Comparison of ENCODE assay signal across 20 mouse cellular contexts in the genomic region with DNA sequence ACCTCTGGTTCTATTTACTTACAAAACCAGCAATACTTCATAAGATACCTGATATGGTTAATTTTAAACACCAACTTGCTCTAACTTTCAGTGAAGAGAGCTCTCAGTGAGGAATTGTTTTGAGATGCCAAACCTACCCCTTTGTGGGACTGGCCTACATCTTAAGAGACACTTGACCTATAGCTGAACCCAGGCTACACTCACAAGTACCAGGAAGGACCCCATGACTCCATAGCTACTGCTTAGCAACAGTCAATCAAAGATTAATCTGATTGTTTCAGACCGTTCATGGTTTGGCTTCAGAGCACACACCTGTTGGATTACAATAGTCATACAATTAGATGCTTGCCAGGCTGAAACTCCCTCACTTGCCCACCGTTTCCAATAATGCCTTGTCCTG.
DNase-seq lines count a peak whose midpoint lies in the region; ATAC-seq and TF ChIP-seq lines count a peak whose summit lies in the region.
"Had no signal": no experiment of that assay in that cellular context is flagged by ENCODE, and none has a peak within 500 bp of the region (broad histone marks: within the 10 kb centered on the region; RNA-seq: fewer than 3 reads in every experiment).

No protein-coding gene starts in this region.

- H3K4me1 ChIP-seq in lung, embryonic 14.5 days (ENCODE audit: insufficient read depth): no peaks in the 10 kb centered on the region
- no peaks in the 10 kb centered on the region for H3K4me1 ChIP-seq in lung, postnatal 0 days (ENCODE audit: insufficient read depth, low read depth, low read length)
- H3K4me1 ChIP-seq in embryonic facial prominence, embryonic 14.5 days (ENCODE audit: control insufficient read depth, insufficient read depth, low read length): no peaks in the 10 kb centered on the region
- H3K4me1 ChIP-seq in thymus, adult 2 months (replicated peaks; ENCODE audit: control insufficient read depth, insufficient read depth, low read length): no peaks in the 10 kb centered on the region
- H3K4me1 ChIP-seq: embryonic facial prominence, embryonic 13.5 days; forebrain, embryonic 13.5 days; forebrain, embryonic 15.5 days had no signal

- peak; percentile 18 for DNase-seq in lung, embryonic 14.5 days
- DNase-seq in lung, postnatal 4 days: no peak
- DNase-seq in lung, postnatal 0 days (ENCODE audit: low spot score): peak; percentile 11
- no peak for DNase-seq in lung, postnatal 10 days
- no peak for DNase-seq in embryonic facial prominence, embryonic 14.5 days (ENCODE audit: low spot score)
- DNase-seq in lung, postnatal 36 days: peak; percentile 16
- DNase-seq in thymus, adult 2 months: no peak
- DNase-seq: adrenal gland, adult 2 months; adrenal gland, postnatal 10 days; adrenal gland, postnatal 25 days; cerebellum, adult 11 months; cerebellum, adult 18-20 months; cerebellum, adult 8-10 months; cerebellum, adult 9-11 months; cerebellum, postnatal 36 days; embryo, embryonic 11 days; forebrain, postnatal 0 days had no signal

- ATAC-seq in lung, embryonic 14.5 days (ENCODE audit: insufficient read depth): peak; percentile 74
- ATAC-seq in lung, postnatal 0 days: no peak
- ATAC-seq in embryonic facial prominence, embryonic 14.5 days (ENCODE audit: low read depth): peak; percentile 60; the same call in 1 of the 2 replicates
- ATAC-seq: forebrain, embryonic 13.5 days; forebrain, embryonic 15.5 days; forebrain, postnatal 0 days had no signal

- no peak overlapping the region for H3K9ac ChIP-seq in lung, embryonic 14.5 days
- no peak overlapping the region for H3K9ac ChIP-seq in lung, postnatal 0 days (replicated peaks; ENCODE audit: low read depth)
- no peak overlapping the region for H3K9ac ChIP-seq in embryonic facial prominence, embryonic 14.5 days (ENCODE audit: low read depth, low read length)
- H3K9ac ChIP-seq: embryonic facial prominence, embryonic 13.5 days; forebrain, embryonic 13.5 days; forebrain, embryonic 15.5 days; forebrain, postnatal 0 days had no signal

- H3K4me2 ChIP-seq in lung, embryonic 14.5 days: no peak overlapping the region
- no peak overlapping the region for H3K4me2 ChIP-seq in lung, postnatal 0 days (replicated peaks; ENCODE audit: low read depth, low read length)
- no peak overlapping the region for H3K4me2 ChIP-seq in embryonic facial prominence, embryonic 14.5 days (ENCODE audit: low read depth, low read length)
- H3K4me2 ChIP-seq: embryonic facial prominence, embryonic 13.5 days; forebrain, embryonic 13.5 days; forebrain, embryonic 15.5 days had no signal

- H3K9me3 ChIP-seq in lung, embryonic 14.5 days (ENCODE audit: low read depth, low read length): no peaks in the 10 kb centered on the region
- H3K9me3 ChIP-seq in lung, postnatal 0 days (ENCODE audit: low read length): no peaks in the 10 kb centered on the region
- no peaks in the 10 kb centered on the region for H3K9me3 ChIP-seq in embryonic facial prominence, embryonic 14.5 days (ENCODE audit: control insufficient read depth, low read length)
- H3K9me3 ChIP-seq: embryonic facial prominence, embryonic 13.5 days; forebrain, embryonic 13.5 days; forebrain, embryonic 15.5 days had no signal

- TF ChIP-seq POLR2A in thymus, adult 2 months (IDR thresholded peaks at IDR 0.05; ENCODE audit: control insufficient read depth, extremely low read depth, insufficient read depth, low read length, poor library complexity): no peak

- H3K27ac ChIP-seq in lung, embryonic 14.5 days (ENCODE audit: low read depth): no peak overlapping the region
- no peak overlapping the region for H3K27ac ChIP-seq in lung, postnatal 0 days (ENCODE audit: low read length)
- H3K27ac ChIP-seq in embryonic facial prominence, embryonic 14.5 days (replicated peaks; ENCODE audit: low read depth, low read length): no peak overlapping the region
- H3K27ac ChIP-seq in thymus, adult 2 months (ENCODE audit: control insufficient read depth, insufficient read depth, low read length): no peak overlapping the region
- H3K27ac ChIP-seq: embryonic facial prominence, embryonic 13.5 days; forebrain, embryonic 13.5 days; forebrain, embryonic 15.5 days had no signal

- no peak overlapping the region for H3K4me3 ChIP-seq in lung, embryonic 14.5 days (ENCODE audit: low read depth, low read length)
- H3K4me3 ChIP-seq in lung, postnatal 0 days (ENCODE audit: low read depth, low read length): no peak overlapping the region
- H3K4me3 ChIP-seq in embryonic facial prominence, embryonic 14.5 days (ENCODE audit: low read depth, low read length): no peak overlapping the region
- no peak overlapping the region for H3K4me3 ChIP-seq in thymus, adult 2 months (ENCODE audit: control insufficient read depth, insufficient read depth, low read length)
- H3K4me3 ChIP-seq: embryonic facial prominence, embryonic 13.5 days; forebrain, embryonic 13.5 days; forebrain, embryonic 15.5 days had no signal

- H3K27me3 ChIP-seq in lung, embryonic 14.5 days (ENCODE audit: insufficient read depth, low read length): no peaks in the 10 kb centered on the region
- H3K27me3 ChIP-seq in lung, postnatal 0 days (replicated peaks; ENCODE audit: insufficient read depth, low read length): no peaks in the 10 kb centered on the region
- no peaks in the 10 kb centered on the region for H3K27me3 ChIP-seq in embryonic facial prominence, embryonic 14.5 days (replicated peaks; ENCODE audit: control insufficient read depth, insufficient read depth, low read length)
- H3K27me3 ChIP-seq in thymus, adult 2 months (ENCODE audit: control insufficient read depth, insufficient read depth, low read length): no peaks in the 10 kb centered on the region
- H3K27me3 ChIP-seq: embryonic facial prominence, embryonic 13.5 days; forebrain, embryonic 13.5 days; forebrain, embryonic 15.5 days had no signal

- no peak for TF ChIP-seq CTCF in lung, embryonic 14.5 days (IDR thresholded peaks at IDR 0.05; ENCODE audit: low read depth)
- no peak for TF ChIP-seq CTCF in lung, postnatal 0 days (IDR thresholded peaks at IDR 0.05)
- no peak for TF ChIP-seq CTCF in thymus, adult 2 months (IDR thresholded peaks at IDR 0.05; ENCODE audit: borderline replicate concordance, control insufficient read depth, extremely low read depth, insufficient read depth, low read length, poor library complexity)

- no peaks in the 10 kb centered on the region for H3K36me3 ChIP-seq in lung, embryonic 14.5 days (ENCODE audit: insufficient read depth)
- H3K36me3 ChIP-seq in lung, postnatal 0 days (ENCODE audit: insufficient read depth, low read length): no peaks in the 10 kb centered on the region
- H3K36me3 ChIP-seq in embryonic facial prominence, embryonic 14.5 days (ENCODE audit: control insufficient read depth, insufficient read depth, low read length): no peaks in the 10 kb centered on the region
- H3K36me3 ChIP-seq in thymus, adult 2 months (ENCODE audit: control insufficient read depth, insufficient read depth, low read length): no peaks in the 10 kb centered on the region
- H3K36me3 ChIP-seq: embryonic facial prominence, embryonic 13.5 days; forebrain, embryonic 15.5 days had no signal

- no peak for TF ChIP-seq EP300 in lung, postnatal 0 days (IDR thresholded peaks at IDR 0.05)

- 55% methylated on average over 2 of the region's 2 CpGs for WGBS in lung, embryonic 14.5 days
- 47% methylated on average over 2 of the region's 2 CpGs for WGBS in lung, postnatal 0 days
- 56% methylated on average over 2 of the region's 2 CpGs for WGBS in embryonic facial prominence, embryonic 14.5 days
- WGBS in thymus, adult 2 months: 85% methylated on average over 2 of the region's 2 CpGs

Comparison
In these comparisons a context has a peak if more than half of its experiments do, and no peak if none do; other contexts are left out.
1. DNase-seq: peak in lung, embryonic 14.5 days (single experiment), lung, postnatal 0 days (single experiment) and lung, postnatal 36 days (single experiment); none in lung, postnatal 4 days (0 of 2), lung, postnatal 10 days (single experiment), embryonic facial prominence, embryonic 14.5 days (single experiment) and thymus, adult 2 months (single experiment).